Mouse (Mus musculus) intestine, embryonic 15.5 days (tissue): ENCODE data around the gene Samd5. TPM values are rescaled to one million over a fixed set of nuclear protein-coding genes. Genes with fewer than 3 reads are reported as not detected.
A peak's percentile ranks its signal among the peaks of the same experiment; 100 is the strongest.

Experiments used
- ATAC-seq: fragments of 200-750 bp; cut with Nextera tagmentation; 2 replicates; pipeline ENCODE4 v1.8.0; 2017; ENCODE audit warnings: moderate TSS enrichment, moderate library complexity
- H3K27ac ChIP-seq: fragments of 300-500 bp; sonication (generic); 2 replicates; pipeline ENCODE4 v1.5.1; 2015; ENCODE audit warnings: mild to moderate bottlenecking, inconsistent platforms
- H3K27me3 ChIP-seq: fragments of 300-500 bp; sonication (generic); replicated peaks from 2 replicates; pipeline ENCODE4 v1.6.1; 2015; ENCODE audit warnings: inconsistent platforms
- H3K36me3 ChIP-seq: fragments of 300-500 bp; sonication (generic); 2 replicates; pipeline ENCODE4 v1.6.1; 2015; ENCODE audit warnings: inconsistent platforms
- H3K4me1 ChIP-seq: fragments of 300-500 bp; sonication (generic); replicated peaks from 2 replicates; pipeline ENCODE4 v1.6.1; 2015; ENCODE audit warnings: inconsistent platforms
- H3K4me2 ChIP-seq: fragments of 300-500 bp; sonication (generic); replicated peaks from 2 replicates; pipeline ENCODE4 v1.6.1; 2015; ENCODE audit warnings: mild to moderate bottlenecking, inconsistent platforms
- H3K4me3 ChIP-seq: fragments of 300-500 bp; sonication (generic); replicated peaks from 2 replicates; pipeline ENCODE4 v1.5.1; 2015; ENCODE audit warnings: inconsistent platforms
- H3K9ac ChIP-seq: fragments of 300-500 bp; sonication (generic); 2 replicates; pipeline ENCODE4 v1.6.1; 2015; ENCODE audit warnings: inconsistent platforms
- H3K9me3 ChIP-seq: fragments of 300-500 bp; sonication (generic); 2 replicates; pipeline ENCODE4 v1.6.1; 2016; ENCODE audit warnings: inconsistent platforms
- WGBS: fragments of 180-500 bp; shearing (Covaris S2); methylation state at CpG from one replicate; pipeline ENCODE4 v1.1.7; 2015; 5-methylcytosine and 5-hydroxymethylcytosine counted together
- polyA plus RNA-seq: library from polyadenylated mRNA; unstranded; fragments of >200 nt; fragmentation: Nextera tagmentation; extraction: Ambion mirVana; gene quantifications from 2 replicates; pipeline ENCODE4 v1.2.1, GENCODE M21; 2015

Gene Samd5
- 7.1 and 7.6 TPM in 2 replicates for polyA plus RNA-seq

DNA sequence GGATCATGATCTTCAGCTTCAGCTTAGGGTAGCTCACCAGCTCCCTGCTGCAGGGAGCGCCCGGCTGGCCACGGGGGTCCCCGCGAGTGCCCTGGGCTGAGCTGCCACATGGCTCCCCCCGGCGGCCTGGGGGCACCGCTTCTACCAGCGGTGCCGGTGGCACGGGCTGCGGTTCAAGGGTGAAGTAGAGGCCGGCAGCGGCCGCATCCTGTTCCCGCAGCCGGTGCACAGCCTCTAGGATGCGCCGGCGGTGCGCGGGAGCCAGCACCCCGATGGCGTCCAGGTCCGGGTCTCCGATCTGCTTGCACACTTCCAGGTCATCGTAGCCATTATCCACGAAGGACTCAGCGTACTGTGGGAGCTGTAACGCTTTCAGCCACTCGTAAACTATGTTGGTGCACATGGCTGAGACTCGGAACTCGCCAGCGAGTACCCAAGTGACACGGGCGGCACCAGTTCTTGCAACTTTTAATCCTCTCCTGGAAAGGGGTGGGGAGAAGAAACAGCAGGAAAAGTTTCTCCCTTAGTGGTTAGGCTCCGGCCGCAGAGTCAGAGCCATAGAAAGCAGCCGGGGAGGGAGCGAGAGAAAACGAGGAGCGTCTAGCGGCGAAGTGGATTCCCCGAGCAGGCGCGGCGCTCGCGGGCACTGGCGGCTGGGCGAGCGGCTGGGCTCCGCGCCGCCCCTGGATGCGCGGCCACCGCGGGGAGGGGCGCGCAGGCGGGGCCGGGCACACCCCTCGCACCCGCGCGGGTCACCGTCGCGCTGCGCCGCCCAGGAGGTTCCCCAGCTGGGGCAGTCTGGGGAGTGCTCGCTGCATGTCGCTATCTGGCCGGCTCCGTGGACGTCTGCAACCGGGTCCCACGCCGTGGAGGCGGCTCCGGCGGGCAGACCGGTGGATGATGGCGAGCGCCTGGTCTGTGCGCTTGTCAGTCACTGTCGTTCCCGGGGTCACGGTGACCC is at the start of gene Samd5:
TSS of gene Samd5 (minus strand) at position 648 of the 961 bp plus-strand sequence.
- whole genome bisulfite sequencing: under 1% methylated on average over 90 of the region's 91 CpGs
- Histone ChIP-seq H3K4me1 (peaks cover 21% of the 10 kb centered on the region; the same call in 1 of the 2 replicates), H3K27me3 (no peaks in the 10 kb centered on the region; the same call in 1 of the 2 replicates), H3K4me3 (peak within 1 kb of the TSS; percentile 76), H3K36me3 (no peaks in the 10 kb centered on the region), H3K27ac (peak within 1 kb of the TSS; percentile 65), H3K9me3 (no peaks in the 10 kb centered on the region), H3K4me2 (peak within 1 kb of the TSS; percentile 94), H3K9ac (peak within 1 kb of the TSS; percentile 62)
- peak; percentile 88 for ATAC-seq

DNA sequence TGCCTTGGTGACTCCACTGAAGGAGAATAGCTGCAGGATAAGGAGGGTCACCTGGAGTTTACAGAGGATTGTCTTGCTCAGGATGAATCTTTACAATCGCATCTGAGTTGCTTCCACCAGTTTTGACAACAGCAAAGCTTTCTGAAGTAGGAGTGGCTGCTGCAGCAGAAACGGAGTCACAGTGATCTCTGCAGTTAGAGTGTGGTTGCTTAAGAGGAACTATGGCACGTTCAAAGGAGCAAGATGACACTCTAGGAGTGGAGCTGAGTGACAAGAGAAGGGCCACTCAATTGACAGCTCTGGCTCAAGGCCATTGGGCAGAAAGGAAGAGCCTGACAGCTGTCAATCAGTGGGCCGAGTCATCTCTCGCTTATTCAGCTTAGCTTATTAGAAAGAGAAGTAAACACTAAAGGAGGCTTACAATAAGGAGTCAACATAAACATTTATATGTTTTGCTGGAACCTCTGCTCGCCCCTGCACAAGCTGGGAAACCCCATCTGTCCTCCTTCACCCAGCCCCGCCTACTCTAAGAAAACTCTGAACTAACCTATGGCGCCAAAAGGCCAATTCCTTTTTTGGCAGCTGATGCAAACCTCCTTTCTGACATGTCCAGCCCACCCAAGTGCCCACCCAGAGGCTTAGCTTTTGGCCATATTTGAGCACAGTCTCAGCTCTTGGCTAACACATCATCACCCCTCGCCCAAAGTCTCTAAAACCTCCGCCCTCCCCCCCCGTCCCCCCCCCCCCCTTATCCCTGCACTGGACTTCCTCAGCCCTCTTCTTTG is 47.7 kb upstream of the Samd5 start:
- no peaks in the 10 kb centered on the region for H3K9me3 ChIP-seq
- peak; percentile 23; the same call in 1 of the 2 replicates for ATAC-seq
- H3K27ac ChIP-seq: no peak overlapping the region
- no peak overlapping the region for H3K4me2 ChIP-seq
- H3K4me3 ChIP-seq: no peak overlapping the region
- H3K4me1 ChIP-seq: no peaks in the 10 kb centered on the region
- H3K36me3 ChIP-seq: no peaks in the 10 kb centered on the region
- H3K27me3 ChIP-seq: no peaks in the 10 kb centered on the region
- WGBS: 71% methylated on average over 11 of the region's 11 CpGs
- no peak overlapping the region for H3K9ac ChIP-seq

DNA sequence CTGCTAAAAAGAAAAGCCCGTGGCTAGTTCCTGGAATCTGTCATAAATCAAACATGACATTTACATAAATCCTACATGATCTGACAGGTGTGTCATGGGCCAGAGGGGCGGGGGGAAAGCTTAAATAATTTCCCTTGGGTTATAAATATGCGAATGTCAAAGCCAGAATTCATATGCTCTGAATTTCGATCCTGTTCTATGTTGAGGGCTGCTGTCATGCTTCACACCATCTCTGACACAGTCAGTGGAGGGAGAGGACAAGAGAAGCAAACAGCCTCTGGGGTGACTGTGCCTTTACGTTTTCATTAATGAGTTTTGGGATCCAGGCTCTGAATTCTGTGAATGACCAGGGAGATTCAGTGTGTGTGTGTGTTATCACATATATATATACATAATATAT is 45.0 kb upstream of the Samd5 start:
- ATAC-seq: no peak
- Histone ChIP-seq H3K27me3 (no peaks in the 10 kb centered on the region), H3K4me3 (no peak overlapping the region), H3K27ac (no peak overlapping the region), H3K4me2 (no peak overlapping the region), H3K36me3 (no peaks in the 10 kb centered on the region), H3K4me1 (no peaks in the 10 kb centered on the region), H3K9me3 (no peaks in the 10 kb centered on the region), H3K9ac (no peak overlapping the region)
- WGBS: 62% methylated on average over 5 of the region's 5 CpGs

DNA sequence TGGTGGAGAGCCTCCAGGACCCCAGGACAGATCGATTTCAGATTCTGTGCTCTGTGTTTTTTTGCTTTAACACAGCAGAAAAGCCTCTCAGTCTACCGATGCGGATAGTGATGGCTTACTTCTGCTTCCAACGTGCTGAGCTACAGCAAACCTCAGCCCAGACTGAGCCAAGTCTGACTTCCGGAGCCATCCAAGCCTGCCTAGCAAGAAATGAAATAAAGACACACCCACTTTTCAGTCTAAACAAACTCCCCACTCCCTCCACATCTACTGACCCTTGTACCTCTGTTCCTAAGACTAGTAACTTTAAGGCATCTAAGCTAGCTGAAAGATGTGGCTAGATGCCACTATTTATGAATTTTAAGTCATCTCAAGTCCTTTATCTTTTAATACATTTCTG is 43.1 kb upstream of the Samd5 start:
- H3K4me1 ChIP-seq: no peaks in the 10 kb centered on the region
- no peaks in the 10 kb centered on the region for H3K36me3 ChIP-seq
- peak; percentile 95 for ATAC-seq
- no peak overlapping the region for H3K4me2 ChIP-seq
- no peaks in the 10 kb centered on the region for H3K9me3 ChIP-seq
- H3K4me3 ChIP-seq: no peak overlapping the region
- 41% methylated on average over 5 of the region's 5 CpGs for WGBS
- no peak overlapping the region for H3K9ac ChIP-seq
- H3K27ac ChIP-seq: no peak overlapping the region
- H3K27me3 ChIP-seq: no peaks in the 10 kb centered on the region

DNA sequence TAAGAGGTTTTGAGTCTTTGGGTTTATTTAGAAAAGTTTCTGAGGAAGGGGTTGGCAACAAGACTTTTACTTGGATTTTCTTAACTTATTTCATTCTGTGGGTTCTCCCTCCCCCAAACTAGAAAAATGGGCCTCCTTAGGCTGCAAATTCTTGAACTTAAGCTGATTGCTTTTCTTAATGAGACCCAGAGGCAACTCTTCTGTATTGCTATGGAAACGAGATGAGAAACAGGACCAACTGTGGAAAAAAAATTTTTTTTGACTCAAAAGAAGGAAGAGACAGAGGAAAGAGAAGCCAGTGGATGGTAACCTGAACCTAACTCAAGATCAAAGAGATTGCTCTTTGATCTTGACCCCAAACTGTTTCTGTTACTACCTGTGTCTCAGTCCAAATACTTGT is 29.9 kb upstream of the Samd5 start:
- no peaks in the 10 kb centered on the region for H3K9me3 ChIP-seq
- WGBS: 68% methylated on average over 1 of the region's 1 CpGs
- H3K9ac ChIP-seq: no peak overlapping the region
- no peaks in the 10 kb centered on the region for H3K4me1 ChIP-seq
- H3K27me3 ChIP-seq: no peaks in the 10 kb centered on the region
- H3K4me2 ChIP-seq: no peak overlapping the region
- no peak overlapping the region for H3K4me3 ChIP-seq
- no peak for ATAC-seq
- H3K36me3 ChIP-seq: no peaks in the 10 kb centered on the region
- no peak overlapping the region for H3K27ac ChIP-seq

DNA sequence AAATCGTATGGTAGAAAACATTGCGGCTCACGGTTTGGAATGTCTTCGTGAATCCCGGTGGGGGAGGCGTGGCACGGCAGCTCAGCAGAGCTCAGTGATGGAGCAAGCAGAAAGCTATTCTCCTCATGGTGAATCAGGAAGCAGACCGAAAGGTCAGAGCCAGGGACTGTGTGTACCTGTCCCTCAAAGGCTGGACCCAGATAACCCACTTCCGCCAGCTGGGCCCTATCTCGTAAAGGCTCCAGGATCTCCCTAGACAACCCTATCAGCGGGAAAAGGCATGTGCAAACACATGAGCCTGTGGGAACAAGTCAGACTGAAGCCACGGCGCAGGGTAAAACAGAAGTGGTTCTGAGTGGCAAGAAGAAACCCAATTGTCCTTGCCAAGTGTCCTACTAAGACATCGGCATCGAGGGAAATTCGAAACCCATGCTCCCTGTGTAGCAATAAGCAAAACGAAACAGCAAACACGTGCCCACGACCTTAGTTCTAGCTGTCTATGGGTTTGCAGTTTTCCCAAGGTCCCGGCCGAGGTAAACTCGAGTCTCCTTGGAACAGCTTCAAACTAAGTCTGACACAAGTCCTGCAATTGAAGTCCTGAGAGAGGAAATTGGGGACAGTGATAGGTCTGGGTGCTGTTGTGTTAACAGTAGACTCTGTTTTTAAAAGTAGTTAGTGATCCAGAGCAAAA is 24.2 kb upstream of the Samd5 start:
- H3K4me2 ChIP-seq: peak overlapping the region; percentile 12; the same call in 1 of the 2 replicates
- H3K27ac ChIP-seq: no peak overlapping the region
- H3K4me1 ChIP-seq: no peaks in the 10 kb centered on the region
- no peak overlapping the region for H3K4me3 ChIP-seq
- WGBS: 71% methylated on average over 22 of the region's 22 CpGs
- no peaks in the 10 kb centered on the region for H3K36me3 ChIP-seq
- no peaks in the 10 kb centered on the region for H3K27me3 ChIP-seq
- H3K9ac ChIP-seq: no peak overlapping the region
- ATAC-seq: peak; percentile 84
- H3K9me3 ChIP-seq: no peaks in the 10 kb centered on the region

DNA sequence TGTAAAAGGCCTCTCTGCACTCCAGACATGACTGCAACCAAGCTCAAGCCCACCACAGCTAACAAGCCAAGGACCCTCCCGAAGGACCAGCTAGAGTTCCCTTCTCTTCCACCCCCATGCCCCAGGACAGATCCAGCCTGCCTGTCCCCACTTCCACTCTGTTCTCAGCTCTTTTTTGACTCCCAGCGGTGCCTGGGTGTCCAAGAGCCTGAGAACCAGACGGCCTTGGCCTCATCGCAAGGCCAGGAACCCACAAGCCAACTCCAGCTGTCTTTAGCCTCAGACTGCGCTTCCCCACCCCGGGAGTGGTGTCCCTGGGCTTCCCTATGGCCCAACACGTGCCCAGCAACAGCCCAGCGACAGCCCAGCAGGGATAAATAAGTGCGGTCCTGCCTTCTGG is 23.1 kb upstream of the Samd5 start:
- Histone ChIP-seq H3K27me3 (no peaks in the 10 kb centered on the region), H3K27ac (no peak overlapping the region), H3K4me1 (no peaks in the 10 kb centered on the region), H3K36me3 (no peaks in the 10 kb centered on the region), H3K9ac (no peak overlapping the region), H3K4me3 (no peak overlapping the region), H3K4me2 (no peak overlapping the region), H3K9me3 (no peaks in the 10 kb centered on the region)
- 84% methylated on average over 9 of the region's 9 CpGs for WGBS
- ATAC-seq: no peak

DNA sequence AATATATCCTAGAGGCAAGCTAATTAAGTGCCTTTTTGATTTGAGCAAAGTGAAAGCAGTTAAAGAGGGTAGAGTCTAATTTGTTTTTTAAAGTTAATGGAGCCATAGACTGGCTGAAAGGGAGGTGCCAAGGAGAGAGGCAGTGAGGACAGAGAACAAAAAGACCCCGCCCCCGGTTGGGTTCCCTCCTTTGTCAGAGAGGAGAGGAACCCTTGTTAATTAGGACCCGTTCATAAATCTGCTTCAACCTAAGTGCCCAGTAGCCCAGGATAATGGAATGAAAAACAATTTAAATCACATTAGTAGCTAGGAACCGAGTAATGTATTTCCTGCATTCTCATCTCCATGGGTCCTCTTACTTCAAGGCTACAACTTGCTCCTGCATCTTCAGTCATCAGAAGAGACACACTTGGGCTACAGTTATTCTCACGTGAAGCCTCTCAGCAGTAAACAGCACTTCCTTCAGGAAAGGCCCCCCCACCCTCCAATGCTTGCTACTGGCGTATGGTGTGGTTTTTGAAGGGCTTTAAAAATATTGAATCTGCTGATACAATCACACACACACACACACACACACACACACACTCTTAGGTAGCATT is 21.6 kb upstream of the Samd5 start:
- no peak overlapping the region for H3K4me2 ChIP-seq
- H3K27me3 ChIP-seq: no peaks in the 10 kb centered on the region
- H3K4me3 ChIP-seq: no peak overlapping the region
- WGBS: 63% methylated on average over 6 of the region's 6 CpGs
- H3K9ac ChIP-seq: no peak overlapping the region
- H3K27ac ChIP-seq: no peak overlapping the region
- no peaks in the 10 kb centered on the region for H3K9me3 ChIP-seq
- H3K4me1 ChIP-seq: no peaks in the 10 kb centered on the region
- H3K36me3 ChIP-seq: no peaks in the 10 kb centered on the region
- no peak for ATAC-seq

DNA sequence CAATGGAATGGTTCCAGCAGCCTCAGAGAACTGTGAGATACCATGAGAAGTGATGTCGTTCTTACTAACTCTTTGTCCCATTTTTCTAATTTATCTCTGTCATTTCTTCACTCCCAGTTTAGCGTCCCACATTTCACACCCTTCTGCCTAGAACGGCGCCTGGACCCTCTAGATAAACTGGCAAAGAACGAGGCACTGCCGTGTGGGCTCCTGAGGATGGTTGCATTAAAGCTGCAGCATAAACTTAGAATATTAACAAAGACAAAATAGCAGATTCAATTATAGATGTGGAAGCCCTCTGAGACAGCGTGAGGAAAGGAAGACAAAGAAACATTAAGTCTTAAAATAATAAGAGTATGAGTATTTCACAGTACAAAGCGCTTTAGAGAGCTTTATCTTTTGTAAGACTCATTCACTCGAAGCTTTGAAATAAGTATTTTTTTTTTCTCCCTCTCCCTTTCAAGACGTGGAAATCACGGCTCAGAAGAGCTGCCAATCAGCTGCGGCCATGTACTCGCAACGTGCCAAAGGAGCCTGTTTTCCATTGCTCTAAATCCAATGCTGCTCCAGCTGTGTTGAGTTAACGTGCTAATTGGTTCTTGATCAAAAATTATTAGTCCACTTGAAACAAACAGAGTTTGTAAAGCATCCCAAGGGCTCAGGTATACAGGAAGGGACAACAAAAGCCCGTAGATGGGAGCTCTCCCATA is 19.1 kb upstream of the Samd5 start:
- H3K36me3 ChIP-seq: no peaks in the 10 kb centered on the region
- H3K9me3 ChIP-seq: no peaks in the 10 kb centered on the region
- 75% methylated on average over 16 of the region's 16 CpGs for WGBS

DNA sequence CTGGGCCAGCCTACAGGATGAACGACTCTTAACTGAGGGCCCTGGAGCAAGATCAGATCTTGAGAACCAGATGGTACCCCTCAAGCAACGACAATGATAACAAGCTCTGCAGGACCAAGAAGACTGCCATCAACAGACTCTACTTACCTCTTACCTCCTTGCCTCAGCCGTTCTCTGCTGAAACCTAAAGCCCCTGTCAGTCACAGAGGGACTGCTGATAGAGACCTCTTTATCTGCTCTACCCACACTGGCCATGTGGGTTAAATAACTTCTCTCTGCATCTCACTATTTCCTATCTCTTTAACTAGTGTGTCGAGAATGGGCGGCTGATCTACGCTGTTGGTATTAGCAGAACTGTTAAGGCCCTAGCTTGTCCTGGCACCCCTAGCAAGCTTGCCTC is 5.9 kb upstream of the Samd5 start:
- ATAC-seq: no peak
- 85% methylated on average over 6 of the region's 6 CpGs for WGBS
- H3K4me1 ChIP-seq: peaks cover 13% of the 10 kb centered on the region; the same call in 1 of the 2 replicates

More for the DNA sequence above, 19.1 kb upstream of the Samd5 start:
- Histone ChIP-seq H3K27me3 (no peaks in the 10 kb centered on the region), H3K4me1 (no peaks in the 10 kb centered on the region), H3K4me2 (no peak overlapping the region), H3K27ac (no peak overlapping the region), H3K4me3 (no peak overlapping the region), H3K9ac (no peak overlapping the region)
- ATAC-seq: no peak

DNA sequence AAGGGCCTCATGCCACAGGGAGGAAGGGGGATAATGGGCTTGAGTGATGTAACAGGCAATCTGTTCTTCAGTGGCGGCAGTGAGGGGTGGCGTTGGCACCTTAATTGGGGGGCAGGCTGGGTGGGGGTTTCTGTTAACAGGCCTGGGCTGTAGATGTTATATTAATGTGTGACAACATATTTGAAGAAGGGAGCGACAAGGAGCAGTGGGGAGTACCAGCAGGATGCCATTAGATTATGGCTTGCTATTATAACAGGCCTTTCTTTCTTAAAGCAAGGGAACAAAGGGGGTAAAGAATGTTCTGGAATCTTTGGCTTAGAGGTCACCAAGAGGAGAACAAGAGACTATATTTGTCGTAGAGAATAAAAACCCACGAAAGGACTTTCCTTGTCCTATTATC is 4.9 kb upstream of the Samd5 start:
- no peak for ATAC-seq
- Histone ChIP-seq H3K27ac (no peak overlapping the region), H3K9ac (0 out of 2 replicates have a peak overlapping the region, but pooled peaks have one; percentile 5), H3K36me3 (no peaks in the 10 kb centered on the region), H3K27me3 (no peaks in the 10 kb centered on the region; the same call in 1 of the 2 replicates), H3K4me3 (no peak overlapping the region), H3K4me2 (no peak overlapping the region), H3K9me3 (no peaks in the 10 kb centered on the region), H3K4me1 (peaks cover 16% of the 10 kb centered on the region; the same call in 1 of the 2 replicates)
- 76% methylated on average over 5 of the region's 5 CpGs for WGBS

More for the DNA sequence above, 5.9 kb upstream of the Samd5 start:
- Histone ChIP-seq H3K4me3 (no peak overlapping the region), H3K27me3 (no peaks in the 10 kb centered on the region; the same call in 1 of the 2 replicates), H3K9me3 (no peaks in the 10 kb centered on the region), H3K27ac (no peak overlapping the region), H3K9ac (no peak overlapping the region), H3K36me3 (no peaks in the 10 kb centered on the region), H3K4me2 (no peak overlapping the region)
